Mouse (Mus musculus): ENCODE measurements around the gene Frmd5. TPM values are rescaled to one million over a fixed set of nuclear protein-coding genes. Genes with fewer than 3 reads are reported as not detected.

Frmd5 gene
- polyA plus RNA-seq, 1 experiment: 1.5 TPM

GRCm38 (mm10) chr2:121574066-121574630 is 232.7 kb downstream of the Frmd5 start:
- 62% methylated on average over 9 of the region's 9 CpGs for WGBS
- Histone ChIP-seq H3K4me3 (ENCODE audit: extremely low read depth, insufficient read depth, insufficient read length) (no peak overlapping the region; the same call in 1 of the 2 replicates), H3K4me1 (ENCODE audit: control insufficient read depth, insufficient read depth, insufficient read length) (peaks cover 8% of the 10 kb centered on the region; the same call in 1 of the 2 replicates), H3K27ac (ENCODE audit: insufficient read depth, low read length) (peak overlapping the region; percentile 34; the same call in 1 of the 2 replicates), H3K36me3 (ENCODE audit: control insufficient read depth, insufficient read depth, low read length) (no peaks in the 10 kb centered on the region), H3K27me3 (ENCODE audit: control insufficient read depth, insufficient read depth, low read length) (no peaks in the 10 kb centered on the region)
- DNase-seq (ENCODE audit: low read depth in 1 of 2, low spot score in 2 of 2): no peak
- TF ChIP-seq POLR2A (IDR thresholded peaks at IDR 0.05; ENCODE audit: low read depth, low read length) (no peak), CTCF (IDR thresholded peaks at IDR 0.05; ENCODE audit: extremely low read depth, insufficient read depth, insufficient read length, insufficient replicate concordance) (no peak)

GRCm38 (mm10) chr2:121571780-121572179 is 235.1 kb downstream of the Frmd5 start:
- Histone ChIP-seq H3K4me3 (ENCODE audit: extremely low read depth, insufficient read depth, insufficient read length) (no peak overlapping the region), H3K27me3 (ENCODE audit: control insufficient read depth, insufficient read depth, low read length) (no peaks in the 10 kb centered on the region), H3K4me1 (ENCODE audit: control insufficient read depth, insufficient read depth, insufficient read length) (peaks cover 8% of the 10 kb centered on the region; the same call in 1 of the 2 replicates), H3K36me3 (ENCODE audit: control insufficient read depth, insufficient read depth, low read length) (no peaks in the 10 kb centered on the region), H3K27ac (ENCODE audit: insufficient read depth, low read length) (no peak overlapping the region)
- 17% methylated on average over 7 of the region's 7 CpGs for WGBS
- no peak for TF ChIP-seq POLR2A (IDR thresholded peaks at IDR 0.05; ENCODE audit: low read depth, low read length)
- peak; percentile 75; the same call in 1 of the 2 replicates for TF ChIP-seq CTCF (IDR thresholded peaks at IDR 0.05; ENCODE audit: extremely low read depth, insufficient read depth, insufficient read length, insufficient replicate concordance)
- peak; percentile 47 to 65 for DNase-seq (ENCODE audit: low read depth in 1 of 2, low spot score in 2 of 2)

GRCm38 (mm10) chr2:121570999-121571655 is 235.8 kb downstream of the Frmd5 start:
- Histone ChIP-seq H3K27ac (ENCODE audit: insufficient read depth, low read length) (no peak overlapping the region), H3K4me3 (ENCODE audit: extremely low read depth, insufficient read depth, insufficient read length) (no peak overlapping the region), H3K36me3 (ENCODE audit: control insufficient read depth, insufficient read depth, low read length) (no peaks in the 10 kb centered on the region), H3K4me1 (ENCODE audit: control insufficient read depth, insufficient read depth, insufficient read length) (peaks cover 8% of the 10 kb centered on the region; the same call in 1 of the 2 replicates), H3K27me3 (ENCODE audit: control insufficient read depth, insufficient read depth, low read length) (no peaks in the 10 kb centered on the region)
- TF ChIP-seq CTCF (IDR thresholded peaks at IDR 0.05; ENCODE audit: extremely low read depth, insufficient read depth, insufficient read length, insufficient replicate concordance): no peak
- no peak for TF ChIP-seq POLR2A (IDR thresholded peaks at IDR 0.05; ENCODE audit: low read depth, low read length)
- DNase-seq (ENCODE audit: low read depth in 1 of 2, low spot score in 2 of 2): no peak
- 52% methylated on average over 8 of the region's 8 CpGs for WGBS

DNA sequence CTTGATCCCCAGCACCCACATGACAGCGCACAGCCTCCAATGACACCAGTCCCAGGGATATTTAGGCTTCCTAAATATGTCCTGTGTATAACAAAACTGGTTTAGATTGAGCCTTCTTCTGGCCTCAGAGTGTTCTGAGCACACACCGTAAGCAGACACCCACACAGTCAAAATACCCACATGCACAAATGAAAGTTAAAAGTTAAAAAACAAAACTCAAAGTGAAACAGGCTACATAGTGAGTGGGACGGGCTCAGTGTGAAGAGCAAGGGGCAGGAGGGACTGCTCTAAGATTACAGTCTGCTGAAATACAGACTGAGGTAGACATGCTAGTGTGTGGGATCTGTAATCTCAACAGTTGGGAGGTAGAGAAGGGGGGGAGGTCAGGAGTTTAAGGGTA is 236.8 kb downstream of the Frmd5 start:
- Histone ChIP-seq H3K27ac (ENCODE audit: insufficient read depth, low read length) (no peak overlapping the region), H3K4me3 (ENCODE audit: extremely low read depth, insufficient read depth, insufficient read length) (no peak overlapping the region), H3K4me1 (ENCODE audit: control insufficient read depth, insufficient read depth, insufficient read length) (peaks cover 8% of the 10 kb centered on the region; the same call in 1 of the 2 replicates), H3K27me3 (ENCODE audit: control insufficient read depth, insufficient read depth, low read length) (no peaks in the 10 kb centered on the region), H3K36me3 (ENCODE audit: control insufficient read depth, insufficient read depth, low read length) (no peaks in the 10 kb centered on the region)
- TF ChIP-seq POLR2A (IDR thresholded peaks at IDR 0.05; ENCODE audit: low read depth, low read length) (no peak), CTCF (IDR thresholded peaks at IDR 0.05; ENCODE audit: extremely low read depth, insufficient read depth, insufficient read length, insufficient replicate concordance) (no peak)
- no peak for DNase-seq (ENCODE audit: low read depth in 1 of 2, low spot score in 2 of 2)
- 71% methylated on average over 3 of the region's 3 CpGs for WGBS

DNA sequence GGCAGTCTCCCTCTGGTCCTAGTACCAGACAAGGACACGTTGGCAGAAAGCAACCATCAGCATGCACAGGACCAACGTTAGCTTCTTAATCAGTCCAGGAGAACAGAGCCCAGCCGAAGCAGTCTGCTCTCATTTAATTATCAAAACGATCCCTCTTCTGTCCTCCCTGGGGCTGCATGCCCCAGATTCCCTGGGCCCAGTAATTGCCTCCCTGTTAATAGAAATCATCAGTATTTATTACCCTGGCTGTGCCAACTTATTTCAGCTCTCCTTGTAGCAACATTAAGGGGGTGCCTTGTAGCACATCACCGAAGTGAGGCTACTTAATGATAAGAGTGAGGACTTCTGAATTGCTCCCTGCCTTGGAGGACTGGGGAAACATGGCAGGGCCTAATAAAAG is 241.0 kb downstream of the Frmd5 start:
- 76% methylated on average over 5 of the region's 5 CpGs for WGBS
- Histone ChIP-seq H3K4me3 (ENCODE audit: extremely low read depth, insufficient read depth, insufficient read length) (no peak overlapping the region), H3K4me1 (ENCODE audit: control insufficient read depth, insufficient read depth, insufficient read length) (no peaks in the 10 kb centered on the region), H3K27ac (ENCODE audit: insufficient read depth, low read length) (no peak overlapping the region), H3K36me3 (ENCODE audit: control insufficient read depth, insufficient read depth, low read length) (no peaks in the 10 kb centered on the region), H3K27me3 (ENCODE audit: control insufficient read depth, insufficient read depth, low read length) (no peaks in the 10 kb centered on the region)
- TF ChIP-seq POLR2A (IDR thresholded peaks at IDR 0.05; ENCODE audit: low read depth, low read length): no peak
- no peak for TF ChIP-seq CTCF (IDR thresholded peaks at IDR 0.05; ENCODE audit: extremely low read depth, insufficient read depth, insufficient read length, insufficient replicate concordance)
- no peak for DNase-seq (ENCODE audit: low read depth in 1 of 2, low spot score in 2 of 2)

DNA sequence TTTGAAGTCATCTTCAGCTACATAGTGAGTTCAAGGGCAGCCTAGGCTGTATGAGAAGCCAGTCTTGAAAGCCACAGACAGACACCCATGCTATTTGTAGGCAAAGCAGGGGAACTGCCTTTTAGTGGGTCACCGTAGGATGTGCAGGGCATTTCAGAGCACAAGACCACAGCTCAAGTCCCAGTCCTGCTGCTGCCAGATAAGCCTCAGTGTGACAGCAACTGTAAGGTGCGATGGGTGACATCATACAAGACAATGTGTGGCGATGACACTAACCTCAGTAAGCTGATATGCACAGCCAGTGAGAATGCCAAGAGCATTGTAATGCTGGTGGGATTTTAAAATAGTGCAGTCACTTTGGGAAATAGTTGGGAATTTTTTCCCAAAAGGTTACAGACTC is 243.8 kb downstream of the Frmd5 start:
- WGBS: 80% methylated on average over 3 of the region's 3 CpGs
- no peak for DNase-seq (ENCODE audit: low read depth in 1 of 2, low spot score in 2 of 2)
- Histone ChIP-seq H3K27me3 (ENCODE audit: control insufficient read depth, insufficient read depth, low read length) (no peaks in the 10 kb centered on the region), H3K4me1 (ENCODE audit: control insufficient read depth, insufficient read depth, insufficient read length) (no peaks in the 10 kb centered on the region), H3K27ac (ENCODE audit: insufficient read depth, low read length) (no peak overlapping the region), H3K4me3 (ENCODE audit: extremely low read depth, insufficient read depth, insufficient read length) (no peak overlapping the region), H3K36me3 (ENCODE audit: control insufficient read depth, insufficient read depth, low read length) (no peaks in the 10 kb centered on the region)
- no peak for TF ChIP-seq POLR2A (IDR thresholded peaks at IDR 0.05; ENCODE audit: low read depth, low read length)
- TF ChIP-seq CTCF (IDR thresholded peaks at IDR 0.05; ENCODE audit: extremely low read depth, insufficient read depth, insufficient read length, insufficient replicate concordance): no peak

GRCm38 (mm10) chr2:121551271-121551670 is 255.6 kb downstream of the Frmd5 start:
- 86% methylated on average over 8 of the region's 8 CpGs for WGBS
- no peak for DNase-seq (ENCODE audit: low read depth in 1 of 2, low spot score in 2 of 2)
- TF ChIP-seq CTCF (IDR thresholded peaks at IDR 0.05; ENCODE audit: extremely low read depth, insufficient read depth, insufficient read length, insufficient replicate concordance): no peak

More at GRCm38 (mm10) chr2:121551271-121551670, 255.6 kb downstream of the Frmd5 start:
- no peaks in the 10 kb centered on the region for H3K4me1 ChIP-seq (ENCODE audit: control insufficient read depth, insufficient read depth, insufficient read length)
- H3K27ac ChIP-seq (ENCODE audit: insufficient read depth, low read length): no peak overlapping the region
- H3K4me3 ChIP-seq (ENCODE audit: extremely low read depth, insufficient read depth, insufficient read length): no peak overlapping the region
- no peaks in the 10 kb centered on the region for H3K36me3 ChIP-seq (ENCODE audit: control insufficient read depth, insufficient read depth, low read length)
- H3K27me3 ChIP-seq (ENCODE audit: control insufficient read depth, insufficient read depth, low read length): no peaks in the 10 kb centered on the region

All from spleen, adult 2 months (tissue).